Mouse (Mus musculus): ENCODE measurements around the gene Arl2bp. TPM values are rescaled to one million over a fixed set of nuclear protein-coding genes. Genes with fewer than 3 reads are reported as not detected.

The Arl2bp gene
- total and polyA plus RNA-seq, 3 experiments, result 104 to 180 (median 123) TPM

GRCm38 (mm10) chr8:94645202-94645601 is 21.2 kb upstream of the Arl2bp start:
- TF ChIP-seq GATA2 (IDR thresholded peaks at IDR 0.05; ENCODE audit: borderline replicate concordance, low read depth, low read length), result no peak
- TF ChIP-seq GATA1 (IDR thresholded peaks at IDR 0.05; ENCODE audit: borderline replicate concordance, low read length), result no peak
- TF ChIP-seq POLR2AphosphoS5 (IDR thresholded peaks at IDR 0.05; ENCODE audit: insufficient replicate concordance, low read depth, low read length), result no peak
- no peak for TF ChIP-seq CTCF (IDR thresholded peaks at IDR 0.05; ENCODE audit: low read depth, low read length)
- no peak; the same call in 1 of the 2 replicates for TF ChIP-seq TAL1 (conservative IDR thresholded peaks at IDR 0.05; ENCODE audit: low read depth, low read length)
- no peak overlapping the region for H3K4me3 ChIP-seq (ENCODE audit: low read depth, low read length)
- H3K27me3 ChIP-seq (ENCODE audit: insufficient read depth, low read length), result no peaks in the 10 kb centered on the region
- ATAC-seq (ENCODE audit: extremely low read depth, insufficient number of reproducible peaks, low FRiP score, poor library complexity, severe bottlenecking) (peak; percentile 40; the same call in 1 of the 2 replicates), DNase-seq (ENCODE audit: low spot score) (no peak)
- H3K4me1 ChIP-seq (ENCODE audit: insufficient read depth, low read depth, low read length), result peaks cover 22% of the 10 kb centered on the region
- no peaks in the 10 kb centered on the region for H3K9me3 ChIP-seq (replicated peaks)
- peaks cover 79% of the 10 kb centered on the region for H3K36me3 ChIP-seq (replicated peaks)

GRCm38 (mm10) chr8:94646165-94646564 is 20.2 kb upstream of the Arl2bp start:
- peaks cover 22% of the 10 kb centered on the region for H3K4me1 ChIP-seq (ENCODE audit: insufficient read depth, low read depth, low read length)
- DNase-seq (ENCODE audit: low spot score), result no peak
- peaks cover 74% of the 10 kb centered on the region for H3K36me3 ChIP-seq (replicated peaks)
- TF ChIP-seq GATA2 (IDR thresholded peaks at IDR 0.05; ENCODE audit: borderline replicate concordance, low read depth, low read length), result no peak
- no peak for TF ChIP-seq GATA1 (IDR thresholded peaks at IDR 0.05; ENCODE audit: borderline replicate concordance, low read length)
- TF ChIP-seq CTCF (IDR thresholded peaks at IDR 0.05; ENCODE audit: low read depth, low read length), result no peak
- TF ChIP-seq POLR2AphosphoS5 (IDR thresholded peaks at IDR 0.05; ENCODE audit: insufficient replicate concordance, low read depth, low read length), result no peak
- TF ChIP-seq TAL1 (conservative IDR thresholded peaks at IDR 0.05; ENCODE audit: low read depth, low read length), result no peak
- no peaks in the 10 kb centered on the region for H3K9me3 ChIP-seq (replicated peaks)
- H3K27me3 ChIP-seq (ENCODE audit: insufficient read depth, low read length), result no peaks in the 10 kb centered on the region
- no peak overlapping the region for H3K4me3 ChIP-seq (ENCODE audit: low read depth, low read length)
- ATAC-seq (ENCODE audit: extremely low read depth, insufficient number of reproducible peaks, low FRiP score, poor library complexity, severe bottlenecking), result no peak

GRCm38 (mm10) chr8:94649496-94649895 is 16.9 kb upstream of the Arl2bp start:
- no peaks in the 10 kb centered on the region for H3K9me3 ChIP-seq (replicated peaks)
- peaks cover 17% of the 10 kb centered on the region for H3K4me1 ChIP-seq (ENCODE audit: insufficient read depth, low read depth, low read length)
- TF ChIP-seq POLR2AphosphoS5 (IDR thresholded peaks at IDR 0.05; ENCODE audit: insufficient replicate concordance, low read depth, low read length), result no peak
- no peak for TF ChIP-seq TAL1 (conservative IDR thresholded peaks at IDR 0.05; ENCODE audit: low read depth, low read length)
- no peak for TF ChIP-seq GATA1 (IDR thresholded peaks at IDR 0.05; ENCODE audit: borderline replicate concordance, low read length)
- TF ChIP-seq GATA2 (IDR thresholded peaks at IDR 0.05; ENCODE audit: borderline replicate concordance, low read depth, low read length), result no peak
- TF ChIP-seq CTCF (IDR thresholded peaks at IDR 0.05; ENCODE audit: low read depth, low read length), result no peak
- DNase-seq (ENCODE audit: low spot score), result no peak
- no peak for ATAC-seq (ENCODE audit: extremely low read depth, insufficient number of reproducible peaks, low FRiP score, poor library complexity, severe bottlenecking)
- no peak overlapping the region for H3K4me3 ChIP-seq (ENCODE audit: low read depth, low read length)
- H3K36me3 ChIP-seq (replicated peaks), result peaks cover 77% of the 10 kb centered on the region
- no peaks in the 10 kb centered on the region for H3K27me3 ChIP-seq (ENCODE audit: insufficient read depth, low read length)

GRCm38 (mm10) chr8:94652951-94653350 is 13.4 kb upstream of the Arl2bp start:
- no peak for TF ChIP-seq TAL1 (conservative IDR thresholded peaks at IDR 0.05; ENCODE audit: low read depth, low read length)
- no peak for TF ChIP-seq POLR2AphosphoS5 (IDR thresholded peaks at IDR 0.05; ENCODE audit: insufficient replicate concordance, low read depth, low read length)
- TF ChIP-seq CTCF (IDR thresholded peaks at IDR 0.05; ENCODE audit: low read depth, low read length), result no peak
- no peak for TF ChIP-seq GATA1 (IDR thresholded peaks at IDR 0.05; ENCODE audit: borderline replicate concordance, low read length)
- TF ChIP-seq GATA2 (IDR thresholded peaks at IDR 0.05; ENCODE audit: borderline replicate concordance, low read depth, low read length), result no peak
- H3K4me3 ChIP-seq (ENCODE audit: low read depth, low read length), result no peak overlapping the region
- H3K27me3 ChIP-seq (ENCODE audit: insufficient read depth, low read length), result no peaks in the 10 kb centered on the region
- no peaks in the 10 kb centered on the region for H3K9me3 ChIP-seq (replicated peaks)
- peaks cover 8% of the 10 kb centered on the region for H3K4me1 ChIP-seq (ENCODE audit: insufficient read depth, low read depth, low read length)
- H3K36me3 ChIP-seq (replicated peaks), result peaks cover 78% of the 10 kb centered on the region
- DNase-seq (ENCODE audit: low spot score) (no peak), ATAC-seq (ENCODE audit: extremely low read depth, insufficient number of reproducible peaks, low FRiP score, poor library complexity, severe bottlenecking) (no peak)

GRCm38 (mm10) chr8:94654994-94655393 is 11.4 kb upstream of the Arl2bp start:
- ATAC-seq (ENCODE audit: extremely low read depth, insufficient number of reproducible peaks, low FRiP score, poor library complexity, severe bottlenecking) (no peak), DNase-seq (ENCODE audit: low spot score) (no peak)
- H3K36me3 ChIP-seq (replicated peaks), result peaks cover 76% of the 10 kb centered on the region
- no peaks in the 10 kb centered on the region for H3K27me3 ChIP-seq (ENCODE audit: insufficient read depth, low read length)
- no peaks in the 10 kb centered on the region for H3K9me3 ChIP-seq (replicated peaks)
- TF ChIP-seq GATA2 (IDR thresholded peaks at IDR 0.05; ENCODE audit: borderline replicate concordance, low read depth, low read length) (no peak), TAL1 (conservative IDR thresholded peaks at IDR 0.05; ENCODE audit: low read depth, low read length) (peak; percentile 41; the same call in 1 of the 2 replicates)
- H3K4me1 ChIP-seq (ENCODE audit: insufficient read depth, low read depth, low read length), result peaks cover 6% of the 10 kb centered on the region
- no peak overlapping the region for H3K4me3 ChIP-seq (ENCODE audit: low read depth, low read length)

- peaks cover 74% of the 10 kb centered on the region for H3K36me3 ChIP-seq (replicated peaks)
- ATAC-seq (ENCODE audit: extremely low read depth, insufficient number of reproducible peaks, low FRiP score, poor library complexity, severe bottlenecking) (no peak), DNase-seq (ENCODE audit: low spot score) (no peak)
- H3K27me3 ChIP-seq (ENCODE audit: insufficient read depth, low read length), result no peaks in the 10 kb centered on the region
- no peak for TF ChIP-seq CTCF (IDR thresholded peaks at IDR 0.05; ENCODE audit: low read depth, low read length)
- no peak for TF ChIP-seq POLR2AphosphoS5 (IDR thresholded peaks at IDR 0.05; ENCODE audit: insufficient replicate concordance, low read depth, low read length)
- no peak for TF ChIP-seq GATA2 (IDR thresholded peaks at IDR 0.05; ENCODE audit: borderline replicate concordance, low read depth, low read length)
- no peaks in the 10 kb centered on the region for H3K9me3 ChIP-seq (replicated peaks)
- H3K4me1 ChIP-seq (ENCODE audit: insufficient read depth, low read depth, low read length), result peaks cover 6% of the 10 kb centered on the region
- no peak overlapping the region for H3K4me3 ChIP-seq (ENCODE audit: low read depth, low read length)
These were observed 8.4 kb upstream of the Arl2bp start for GRCm38 (mm10) chr8:94658031-94658430.

GRCm38 (mm10) chr8:94660418-94660817 is 6.0 kb upstream of the Arl2bp start:
- Histone ChIP-seq H3K36me3 (replicated peaks) (peaks cover 65% of the 10 kb centered on the region), H3K27me3 (ENCODE audit: insufficient read depth, low read length) (no peaks in the 10 kb centered on the region), H3K4me3 (ENCODE audit: low read depth, low read length) (no peak overlapping the region), H3K9me3 (replicated peaks) (no peaks in the 10 kb centered on the region), H3K4me1 (ENCODE audit: insufficient read depth, low read depth, low read length) (no peaks in the 10 kb centered on the region)
- no peak for ATAC-seq (ENCODE audit: extremely low read depth, insufficient number of reproducible peaks, low FRiP score, poor library complexity, severe bottlenecking)
- no peak for DNase-seq (ENCODE audit: low spot score)
- no peak for TF ChIP-seq CTCF (IDR thresholded peaks at IDR 0.05; ENCODE audit: low read depth, low read length)
- no peak for TF ChIP-seq TAL1 (conservative IDR thresholded peaks at IDR 0.05; ENCODE audit: low read depth, low read length)
- TF ChIP-seq POLR2AphosphoS5 (IDR thresholded peaks at IDR 0.05; ENCODE audit: insufficient replicate concordance, low read depth, low read length), result no peak
- no peak for TF ChIP-seq GATA1 (IDR thresholded peaks at IDR 0.05; ENCODE audit: borderline replicate concordance, low read length)
- TF ChIP-seq GATA2 (IDR thresholded peaks at IDR 0.05; ENCODE audit: borderline replicate concordance, low read depth, low read length), result no peak

Measured in G1E (cell line).